Mouse (Mus musculus): Measurements from ENCODE around the gene Mlec. TPM values are rescaled to one million over a fixed set of nuclear protein-coding genes. Genes with fewer than 3 reads are reported as not detected.

Gene Mlec
- total and polyA plus RNA-seq, 3 experiments = 156 to 167 TPM; not detected in 1

- no peak for TF ChIP-seq POLR2AphosphoS5 (IDR thresholded peaks at IDR 0.05; ENCODE audit: borderline replicate concordance, low read depth, low read length)
- TF ChIP-seq ZMIZ1 (IDR thresholded peaks at IDR 0.05; ENCODE audit: low read depth, low read length) = no peak
- peak; percentile 61 for TF ChIP-seq TAL1 (IDR thresholded peaks at IDR 0.05; ENCODE audit: low read length)
- peak; percentile 35; the same call in 1 of the 2 replicates for TF ChIP-seq GATA1 (IDR thresholded peaks at IDR 0.05; ENCODE audit: low read depth, low read length)
- 0 out of 2 replicates have a peak, but pooled peaks have one; percentile 8 for TF ChIP-seq TCF12 (IDR thresholded peaks at IDR 0.05; ENCODE audit: low read depth, low read length)
- 0 out of 4 replicates have a peak, but pooled peaks of 1 of the 2 experiments have one; percentile 7 for TF ChIP-seq EP300 (IDR thresholded peaks at IDR 0.05; ENCODE audit: low read depth in 1 of 2, low read length in 2 of 2)
- H3K27ac ChIP-seq (ENCODE audit: control insufficient read depth, low read depth, low read length) = no peak overlapping the region
- H3K79me2 ChIP-seq (ENCODE audit: control insufficient read depth, insufficient read depth, low read length, poor library complexity) = no peaks in the 10 kb centered on the region
- no peak overlapping the region for H3K4me3 ChIP-seq (ENCODE audit: control insufficient read depth in 1 of 2, insufficient read depth in 1 of 2, low read depth in 2 of 2, low read length in 2 of 2)
- no peaks in the 10 kb centered on the region; a peak in 1 of 4 replicates for H3K36me3 ChIP-seq (ENCODE audit: control insufficient read depth in 1 of 2, insufficient read depth in 2 of 2, low read length in 2 of 2)
- H3K4me1 ChIP-seq (ENCODE audit: control insufficient read depth in 1 of 2, insufficient read depth in 2 of 2, low read length in 2 of 2) = peaks cover 0 to 4% of the 10 kb centered on the region in 2 experiments; a peak in 2 of 4 replicates
- H3K9ac ChIP-seq (ENCODE audit: control insufficient read depth, low read depth, low read length, poor library complexity, severe bottlenecking) = no peak overlapping the region
- no peaks in the 10 kb centered on the region for H3K9me3 ChIP-seq (replicated peaks; ENCODE audit: insufficient read depth, low read length)
- H3K27me3 ChIP-seq (ENCODE audit: control insufficient read depth in 1 of 2, insufficient read depth in 2 of 2, low read length in 2 of 2) = no peaks in the 10 kb centered on the region
- DNase-seq (ENCODE audit: low read depth, low spot score) = no peak
Observed at GRCm38 (mm10) chr5:115183482-115183881, 25.5 kb upstream of the Mlec start.

GRCm38 (mm10) chr5:115182925-115183324 is 24.9 kb upstream of the Mlec start:
- Histone ChIP-seq H3K9me3 (replicated peaks; ENCODE audit: insufficient read depth, low read length) (no peaks in the 10 kb centered on the region), H3K27ac (ENCODE audit: control insufficient read depth, low read depth, low read length) (no peak overlapping the region), H3K9ac (ENCODE audit: control insufficient read depth, low read depth, low read length, poor library complexity, severe bottlenecking) (no peak overlapping the region), H3K4me1 (ENCODE audit: control insufficient read depth in 1 of 2, insufficient read depth in 2 of 2, low read length in 2 of 2) (peaks cover 0 to 2% of the 10 kb centered on the region in 2 experiments; a peak in 1 of 4 replicates), H3K36me3 (ENCODE audit: control insufficient read depth in 1 of 2, insufficient read depth in 2 of 2, low read length in 2 of 2) (no peaks in the 10 kb centered on the region; a peak in 1 of 4 replicates), H3K4me3 (ENCODE audit: control insufficient read depth in 1 of 2, insufficient read depth in 1 of 2, low read depth in 2 of 2, low read length in 2 of 2) (no peak overlapping the region), H3K79me2 (ENCODE audit: control insufficient read depth, insufficient read depth, low read length, poor library complexity) (no peaks in the 10 kb centered on the region), H3K27me3 (ENCODE audit: control insufficient read depth in 1 of 2, insufficient read depth in 2 of 2, low read length in 2 of 2) (no peaks in the 10 kb centered on the region)
- no peak for DNase-seq (ENCODE audit: low read depth, low spot score)
- TF ChIP-seq E2F4 (IDR thresholded peaks at IDR 0.05; ENCODE audit: borderline replicate concordance, low read depth, low read length) (no peak), ZC3H11A (IDR thresholded peaks at IDR 0.05; ENCODE audit: low read depth, low read length) (no peak), ZNF384 (IDR thresholded peaks at IDR 0.05; ENCODE audit: low read depth, low read length) (no peak), GABPA (IDR thresholded peaks at IDR 0.05; ENCODE audit: low read depth, low read length) (no peak)

- DNase-seq (ENCODE audit: low read depth, low spot score) = no peak
- Histone ChIP-seq H3K27me3 (ENCODE audit: control insufficient read depth in 1 of 2, insufficient read depth in 2 of 2, low read length in 2 of 2) (no peaks in the 10 kb centered on the region), H3K79me2 (ENCODE audit: control insufficient read depth, insufficient read depth, low read length, poor library complexity) (no peaks in the 10 kb centered on the region), H3K36me3 (ENCODE audit: control insufficient read depth in 1 of 2, insufficient read depth in 2 of 2, low read length in 2 of 2) (no peaks in the 10 kb centered on the region; a peak in 1 of 4 replicates), H3K9me3 (replicated peaks; ENCODE audit: insufficient read depth, low read length) (no peaks in the 10 kb centered on the region), H3K4me1 (ENCODE audit: control insufficient read depth in 1 of 2, insufficient read depth in 2 of 2, low read length in 2 of 2) (peaks cover 0 to 2% of the 10 kb centered on the region in 2 experiments; a peak in 1 of 4 replicates), H3K4me3 (ENCODE audit: control insufficient read depth in 1 of 2, insufficient read depth in 1 of 2, low read depth in 2 of 2, low read length in 2 of 2) (no peak overlapping the region), H3K9ac (ENCODE audit: control insufficient read depth, low read depth, low read length, poor library complexity, severe bottlenecking) (no peak overlapping the region), H3K27ac (ENCODE audit: control insufficient read depth, low read depth, low read length) (no peak overlapping the region)
- no peak for TF ChIP-seq ZKSCAN1 (IDR thresholded peaks at IDR 0.05; ENCODE audit: low read depth, low read length)
- no peak for TF ChIP-seq GABPA (IDR thresholded peaks at IDR 0.05; ENCODE audit: low read depth, low read length)
- TF ChIP-seq KAT2A (conservative IDR thresholded peaks at IDR 0.05; ENCODE audit: low read depth, low read length) = no peak
- TF ChIP-seq POLR2A (IDR thresholded peaks at IDR 0.05; ENCODE audit: control insufficient read depth in 1 of 2, insufficient read depth in 1 of 2, low read depth in 1 of 2, low read length in 2 of 2, poor library complexity in 1 of 2) = no peak
- TF ChIP-seq MEF2A (IDR thresholded peaks at IDR 0.05; ENCODE audit: extremely low read depth, insufficient replicate concordance, low read depth, low read length, poor library complexity, severe bottlenecking) = no peak
- no peak for TF ChIP-seq BHLHE40 (IDR thresholded peaks at IDR 0.05; ENCODE audit: borderline replicate concordance, low read depth, low read length)
- no peak for TF ChIP-seq E2F4 (IDR thresholded peaks at IDR 0.05; ENCODE audit: borderline replicate concordance, low read depth, low read length)
- no peak for TF ChIP-seq MYB (IDR thresholded peaks at IDR 0.05; ENCODE audit: low read depth, low read length)
- no peak for TF ChIP-seq CTCF (IDR thresholded peaks at IDR 0.05 in 2 of 3, conservative IDR thresholded peaks at IDR 0.05 in 1 of 3; ENCODE audit: control insufficient read depth in 1 of 3, insufficient read depth in 1 of 3, low read depth in 2 of 3, low read length in 3 of 3, poor library complexity in 1 of 3, severe bottlenecking in 1 of 3)
Observed at GRCm38 (mm10) chr5:115181248-115181940, 23.4 kb upstream of the Mlec start.
